Mouse (Mus musculus): ENCODE results near the gene Nelfb.
A peak's percentile ranks its signal among the peaks of the same experiment; 100 is the strongest.
"Not testable (repeated sequence)": the region's sequence is repeated elsewhere in the genome, so short reads cannot be mapped to it uniquely, and the experiment has no call there.

Gene Nelfb

DNA sequence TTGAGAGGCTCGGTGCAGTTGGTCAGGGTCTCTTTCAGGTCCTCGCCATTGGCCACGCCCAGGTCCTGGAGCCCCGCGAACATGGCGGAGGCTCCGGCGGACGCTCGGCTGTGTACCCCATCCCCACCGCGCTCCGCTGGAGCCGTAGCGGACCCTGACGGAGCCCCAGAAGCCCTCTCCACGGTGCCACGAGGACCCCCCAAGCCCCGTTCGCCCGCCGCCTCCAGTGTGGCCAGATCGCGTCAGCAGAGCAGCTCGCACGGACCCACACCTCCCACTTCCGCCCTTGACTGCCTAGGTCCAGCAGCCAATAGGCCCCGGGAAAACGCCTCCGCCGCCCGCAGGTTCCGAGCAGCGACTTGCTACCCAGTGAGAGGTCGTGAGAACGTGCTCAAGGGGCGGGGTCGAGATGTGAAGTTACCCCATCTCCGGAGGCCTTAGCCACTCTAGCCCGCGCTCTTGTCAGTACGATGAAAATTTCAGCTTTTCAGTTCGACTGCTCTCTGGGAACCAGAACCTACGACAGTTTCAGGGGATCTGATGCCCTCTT lies at the start of gene Nelfb:
Gene Nelfb, minus strand, starts transcription at position 369 of the 550 bp plus-strand sequence.
- DNase-seq: peak; percentile 90

DNA sequence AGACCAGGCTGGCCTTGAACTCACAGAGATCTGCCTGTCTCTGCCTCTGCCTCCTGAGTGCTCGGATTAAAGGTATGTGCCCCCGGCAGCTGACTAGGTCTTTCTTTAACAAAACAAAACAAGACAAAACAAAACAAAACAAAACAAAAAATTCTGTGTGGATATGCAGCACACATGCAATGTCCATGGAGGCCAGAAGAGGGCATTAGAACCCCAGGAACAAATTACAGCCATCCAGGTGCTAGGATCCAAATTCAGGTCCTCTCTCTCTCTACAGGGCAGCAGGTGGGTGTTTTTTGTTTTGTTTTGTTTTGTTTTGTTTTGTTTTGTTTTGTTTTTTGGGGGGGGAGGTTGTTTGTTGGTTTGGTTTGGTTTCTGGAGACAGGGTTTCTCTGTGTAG lies 47.6 kb upstream of the Nelfb start:
- peak; percentile 25 for DNase-seq

DNA sequence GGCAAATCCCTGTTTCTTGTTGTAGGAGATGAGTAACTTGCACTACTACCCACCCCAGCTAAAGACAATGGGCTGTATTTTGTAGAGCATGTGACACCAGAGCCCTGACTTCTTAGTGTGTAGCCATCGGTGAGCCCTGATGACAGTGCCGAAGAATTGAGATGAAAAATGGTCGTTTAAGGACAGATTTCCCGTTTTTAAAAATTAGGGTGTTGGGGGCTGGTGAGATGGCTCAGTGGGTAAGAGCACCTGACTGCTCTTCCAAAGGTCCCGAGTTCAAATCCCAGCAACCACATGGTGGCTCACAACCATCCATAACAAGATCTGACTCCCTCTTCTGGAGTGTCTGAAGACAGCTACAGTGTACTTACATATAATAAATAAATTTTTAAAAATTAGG lies 46.0 kb upstream of the Nelfb start:
- not testable (repeated sequence) for DNase-seq

DNA sequence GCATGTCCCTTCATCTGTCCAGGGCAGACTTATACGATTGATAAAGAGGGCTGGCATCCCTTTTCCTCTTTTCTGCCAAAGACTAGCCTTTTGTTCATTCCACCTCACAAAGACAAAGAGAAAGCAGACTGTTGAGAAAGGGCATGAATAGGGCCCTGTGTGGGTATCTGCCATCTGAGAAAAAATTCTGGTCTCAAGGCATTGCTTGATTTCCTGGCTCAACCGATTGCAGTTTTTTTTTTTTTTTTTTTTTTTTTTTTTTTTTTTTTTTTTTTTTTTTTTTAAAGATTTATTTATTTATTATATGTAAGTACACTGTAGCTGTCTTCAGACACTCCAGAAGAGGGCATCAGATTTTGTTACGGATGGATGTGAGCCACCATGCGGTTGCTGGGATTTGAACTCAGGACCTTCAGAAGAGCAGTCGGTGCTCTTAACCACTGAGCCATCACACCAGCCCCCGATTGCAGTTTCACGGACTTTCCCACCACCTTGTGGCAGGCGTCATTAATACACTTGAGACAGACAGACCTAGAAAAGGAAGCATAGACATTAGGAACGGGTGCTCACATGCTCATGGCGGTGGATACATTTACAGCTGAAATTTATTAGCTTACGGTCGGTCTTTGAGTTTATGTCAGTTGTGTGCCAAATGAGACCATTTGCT lies 45.3 kb upstream of the Nelfb start:
- peak; percentile 73 for DNase-seq

DNA sequence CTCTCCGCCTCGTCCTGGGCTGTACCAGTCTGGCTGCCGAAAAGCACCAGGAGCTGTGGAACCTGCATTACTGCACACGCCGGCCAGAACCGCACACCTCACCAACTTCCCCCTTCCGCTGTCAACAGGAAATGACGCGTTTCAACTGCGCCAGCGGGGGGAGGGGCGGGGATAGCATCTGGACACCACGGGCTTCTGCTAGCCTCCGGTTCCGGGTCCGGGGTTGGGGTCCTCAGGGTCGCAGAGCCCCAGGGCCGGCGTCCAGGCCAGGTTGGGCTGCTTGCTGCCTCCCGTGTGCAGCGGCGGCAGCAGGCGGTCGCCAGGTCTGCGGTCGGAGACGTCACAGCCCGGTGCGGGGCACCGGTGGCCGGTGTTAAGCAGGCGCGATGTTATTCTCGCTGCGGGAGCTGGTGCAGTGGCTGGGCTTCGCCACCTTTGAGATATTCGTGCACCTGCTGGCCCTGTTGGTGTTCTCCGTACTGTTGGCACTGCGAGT lies 44.0 kb upstream of the Nelfb start, which contains the start of gene Tmem203:
Gene Tmem203, plus strand, starts transcription at position 156 of the 496 bp plus-strand sequence.
- peak; percentile 87 for DNase-seq

DNA sequence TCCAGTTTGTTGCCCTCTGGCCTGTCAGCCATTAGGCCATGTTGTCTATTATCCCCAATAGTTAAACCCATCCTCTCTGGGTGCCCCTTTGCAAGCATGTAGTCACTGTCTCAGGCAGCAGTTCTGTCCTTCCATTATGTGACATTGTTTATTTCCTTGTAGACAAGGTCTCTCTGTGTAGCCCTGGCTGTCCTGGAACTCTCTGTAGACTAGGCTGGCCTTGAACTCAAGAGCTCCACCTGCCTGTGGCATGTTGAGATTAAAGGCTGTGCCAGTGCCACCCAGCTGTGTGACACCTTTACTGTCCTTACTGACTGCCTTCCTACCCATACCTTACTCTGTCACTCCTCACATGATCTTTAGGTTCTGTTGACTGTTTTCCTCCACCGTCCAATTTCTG lies 41.0 kb upstream of the Nelfb start:
- peak; percentile 45 for DNase-seq

DNA sequence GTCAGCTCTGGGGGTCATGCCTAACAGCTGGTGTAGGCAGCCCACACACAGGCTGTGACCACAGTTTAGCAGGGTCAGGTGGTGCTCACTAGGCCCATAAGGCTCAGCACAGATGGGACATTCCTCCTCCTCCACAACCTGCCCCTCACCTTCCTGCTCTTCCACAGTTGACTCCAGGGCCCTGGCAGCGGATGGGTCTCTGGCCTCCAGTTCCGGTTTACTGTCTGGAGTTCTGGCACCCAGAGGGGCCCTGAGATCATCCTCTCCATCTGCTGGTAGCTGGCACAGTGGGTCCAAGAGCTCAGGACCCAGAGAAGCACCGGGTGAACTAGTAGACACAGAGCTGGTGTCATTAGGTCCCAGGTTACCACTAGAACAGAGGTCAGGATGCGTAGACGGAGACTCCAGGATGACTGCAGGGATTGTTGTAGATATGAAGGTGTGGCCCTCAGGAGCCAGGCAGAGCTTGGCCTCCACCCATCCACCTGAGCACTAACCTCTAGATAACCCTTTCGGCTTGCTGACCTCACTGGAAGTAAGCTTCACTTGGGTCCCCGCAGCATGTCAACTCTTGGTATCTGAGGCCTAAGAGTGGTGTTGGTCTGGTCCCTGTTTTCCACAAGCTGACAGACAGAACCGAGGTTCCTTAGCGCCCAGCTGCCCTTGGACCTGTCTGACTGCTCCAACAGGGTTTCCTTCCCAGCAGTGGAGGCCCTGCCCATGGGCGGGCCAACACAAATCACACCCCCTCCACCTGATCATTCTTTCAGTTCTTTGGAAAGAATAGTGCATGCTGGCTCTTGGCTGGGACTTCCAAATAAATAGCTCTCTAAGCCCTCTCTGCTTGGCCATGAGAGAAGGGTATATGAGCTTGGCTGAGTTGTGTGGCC lies 35.1 kb upstream of the Nelfb start, which contains the start of gene AL732309.1:
Gene AL732309.1, minus strand, starts transcription at position 681 of the 890 bp plus-strand sequence.
- DNase-seq: no peak

DNA sequence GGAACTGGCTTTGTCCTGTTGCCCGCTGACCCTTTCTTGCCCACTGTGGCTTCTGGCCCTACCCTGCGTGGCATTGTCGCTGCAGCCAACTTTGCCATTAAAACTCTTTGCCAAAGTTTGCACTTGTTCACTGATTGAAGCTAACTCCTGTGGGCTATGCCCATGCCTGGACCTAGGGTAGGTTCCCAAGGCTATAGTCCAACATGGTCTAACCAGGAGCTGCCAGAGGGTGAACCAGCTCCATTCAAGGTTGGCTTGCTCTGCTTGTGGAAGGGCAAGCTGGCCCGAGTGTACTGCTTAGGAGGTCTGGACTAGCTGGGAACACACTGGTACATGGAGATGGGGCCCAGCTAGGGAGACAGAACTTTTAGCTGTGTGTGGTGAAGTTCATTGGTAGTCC lies 32.9 kb upstream of the Nelfb start:
- no peak for DNase-seq

DNA sequence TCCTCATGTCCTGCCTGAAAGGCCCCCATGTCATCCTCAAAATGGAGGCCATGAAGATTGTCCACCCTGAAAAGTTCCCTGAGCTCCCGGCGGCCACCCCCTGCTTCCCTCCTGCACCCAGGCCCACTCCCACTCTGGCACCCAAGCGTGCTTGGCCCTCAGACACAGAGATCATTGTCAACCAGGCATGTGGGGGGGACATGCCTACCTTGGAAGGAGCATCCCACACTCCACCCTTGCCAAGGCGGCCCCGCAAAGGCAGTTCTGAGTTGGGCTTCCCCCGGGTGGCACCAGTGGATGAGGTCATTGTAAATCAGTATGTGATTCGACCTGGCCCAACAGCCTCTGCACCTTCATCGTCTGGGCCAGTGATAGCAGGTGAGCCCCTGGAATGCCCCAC lies 32.1 kb upstream of the Nelfb start:
- no peak for DNase-seq

DNA sequence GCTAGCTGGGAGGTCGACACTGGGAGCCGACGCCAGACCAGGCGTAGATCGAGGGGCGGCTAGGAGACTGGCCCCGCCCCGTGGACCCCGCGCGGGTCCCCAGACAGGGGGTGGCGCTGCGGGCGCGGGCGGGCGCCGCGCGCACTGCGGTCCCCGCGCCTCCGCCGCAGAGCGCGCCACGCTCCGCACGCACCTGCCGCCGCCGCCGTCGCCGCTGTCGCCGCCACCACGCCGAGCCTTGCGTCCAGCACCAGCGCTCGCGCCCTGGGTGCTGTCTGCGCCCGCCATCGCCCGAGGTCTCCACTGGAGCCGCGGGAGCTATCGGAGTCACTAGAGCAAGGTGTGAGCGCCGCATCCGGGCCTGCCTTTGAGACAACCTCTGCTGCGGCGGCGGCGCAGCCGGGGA lies 30.8 kb upstream of the Nelfb start, which contains the start of the genes Rnf208 and Cysrt1:
Gene Rnf208, plus strand, starts transcription at position 155 of the 406 bp plus-strand sequence.
Gene Cysrt1, minus strand, starts transcription at position 352 of the 406 bp plus-strand sequence.
- peak; percentile 33 for DNase-seq

DNA sequence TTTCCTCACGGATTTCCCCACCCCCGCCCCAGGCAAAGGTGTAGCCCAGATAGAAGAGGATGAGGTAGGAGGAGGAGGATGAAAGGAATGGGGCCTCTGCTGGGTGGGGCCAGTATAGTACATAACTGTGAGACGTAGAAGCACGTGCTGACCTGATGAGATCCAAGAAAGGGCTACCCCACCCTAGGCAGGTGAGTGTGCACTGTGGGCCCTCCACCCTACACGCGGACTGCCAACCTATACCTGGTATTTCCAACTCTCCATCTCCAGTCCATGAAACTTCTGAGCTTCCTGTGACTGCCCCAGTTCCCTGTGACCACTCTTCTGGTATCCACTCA lies 30.1 kb upstream of the Nelfb start:
- DNase-seq: no peak

DNA sequence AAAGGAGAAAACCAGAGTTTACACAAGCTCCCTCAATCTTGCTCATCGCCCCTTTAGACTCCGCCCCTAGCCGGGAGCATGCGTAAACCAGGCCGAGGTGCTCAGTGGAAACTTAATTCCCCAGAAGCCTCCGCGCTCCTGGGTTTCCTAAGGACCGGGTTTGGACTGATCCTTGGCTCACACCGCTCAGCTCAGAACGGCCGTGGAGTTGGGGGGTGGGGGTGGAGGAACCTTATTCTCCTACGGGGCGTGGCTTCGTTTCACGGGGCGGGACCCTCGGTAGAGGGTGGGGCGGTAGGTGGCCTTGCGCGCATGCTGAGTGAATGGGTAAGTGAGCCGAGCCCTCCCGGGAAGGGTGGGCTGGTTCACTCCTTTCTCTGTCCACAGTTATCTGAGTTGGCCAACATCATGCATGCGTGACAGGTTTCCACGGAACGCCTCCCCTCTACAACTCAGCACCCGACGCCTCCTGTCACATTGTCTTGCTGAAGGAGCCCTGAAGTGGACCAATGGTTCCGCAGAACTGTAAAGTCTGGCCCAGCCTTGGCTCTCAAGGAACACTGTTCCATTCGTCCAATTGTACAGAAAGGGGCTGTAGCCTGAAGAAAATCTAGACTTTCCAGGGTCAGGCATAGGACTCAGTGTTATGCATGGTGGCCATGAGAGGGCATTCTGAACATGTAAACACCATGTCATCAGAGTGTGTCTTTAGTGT lies 29.6 kb upstream of the Nelfb start:
- DNase-seq: peak; percentile 43

DNA sequence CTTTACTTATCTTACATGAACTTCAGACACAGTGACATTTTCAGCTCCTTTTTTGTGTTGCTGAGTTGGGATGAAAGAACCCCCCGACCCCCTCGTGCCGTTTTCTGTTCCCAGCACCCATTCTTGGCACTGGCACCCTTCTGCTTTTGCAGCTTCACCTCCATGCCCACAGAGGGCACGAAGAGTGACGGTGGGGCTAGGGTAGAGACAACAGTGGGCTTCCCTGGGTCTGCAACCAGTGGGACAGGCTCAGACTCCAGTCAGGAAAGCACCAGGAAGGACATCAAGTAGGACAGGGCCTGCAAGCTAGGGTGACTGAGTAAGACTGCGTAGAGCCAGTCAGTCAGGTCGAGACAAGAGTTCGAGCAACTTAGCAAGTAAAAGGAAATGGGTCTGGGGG lies 29.0 kb upstream of the Nelfb start:
- DNase-seq: no peak

DNA sequence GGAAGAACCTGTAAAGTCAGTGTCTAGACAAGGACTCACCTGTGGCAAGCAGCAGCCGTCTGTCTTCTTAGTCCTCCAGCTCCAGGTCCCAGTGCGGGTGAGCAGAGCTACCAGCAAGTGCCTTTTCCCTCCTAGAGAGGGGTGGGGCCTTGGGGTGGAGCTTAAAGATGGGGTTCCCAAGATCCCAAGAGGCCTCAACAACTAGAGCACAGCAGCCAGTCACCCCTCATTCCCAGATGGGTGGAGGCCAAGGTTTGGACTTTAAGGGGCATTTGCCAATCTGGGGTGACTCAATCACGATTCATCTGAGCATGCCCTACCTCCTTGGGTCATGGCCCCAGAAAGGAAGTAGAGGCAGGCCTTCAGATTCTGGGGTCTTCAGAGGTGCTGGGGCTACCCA lies 28.5 kb upstream of the Nelfb start:
- no peak for DNase-seq

DNA sequence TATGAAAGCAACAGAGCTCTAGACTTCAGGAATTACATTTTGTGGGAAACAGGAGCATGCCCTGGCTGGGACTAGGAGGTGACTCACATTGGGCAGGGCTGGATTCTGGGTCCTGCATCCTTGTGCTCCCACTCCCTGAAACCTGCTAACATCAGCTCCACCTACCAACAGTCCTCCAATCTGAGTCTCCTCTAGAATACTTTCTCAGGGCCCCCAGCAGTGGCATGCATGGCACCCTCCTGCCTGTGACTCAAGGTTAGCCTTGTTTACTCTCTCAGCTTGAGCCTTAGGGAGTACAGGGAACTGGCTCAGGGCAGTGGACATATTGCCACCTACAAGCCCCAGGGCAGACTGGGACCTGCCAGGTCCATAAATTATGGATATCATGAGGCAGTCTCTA lies 26.8 kb upstream of the Nelfb start:
- DNase-seq: no peak

DNA sequence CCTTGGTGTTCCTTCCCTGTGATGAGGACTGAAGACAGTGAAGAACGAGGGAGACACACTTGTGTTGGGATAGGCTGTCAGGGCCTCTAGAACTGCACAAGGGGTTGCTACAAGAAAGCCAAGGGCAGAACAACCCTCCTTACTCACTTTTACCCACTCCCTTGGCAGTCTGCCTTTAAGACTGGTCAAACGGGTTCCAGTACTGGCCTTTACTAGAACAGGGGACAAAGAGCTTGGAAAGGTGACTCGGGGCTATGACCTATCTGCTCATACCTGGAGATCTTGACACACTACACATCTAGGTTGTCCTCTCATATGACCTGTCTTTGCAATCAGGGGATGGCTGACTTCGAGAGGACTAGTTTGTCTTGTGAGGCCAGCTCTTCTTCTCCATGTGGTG lies 26.2 kb upstream of the Nelfb start:
- DNase-seq: no peak

DNA sequence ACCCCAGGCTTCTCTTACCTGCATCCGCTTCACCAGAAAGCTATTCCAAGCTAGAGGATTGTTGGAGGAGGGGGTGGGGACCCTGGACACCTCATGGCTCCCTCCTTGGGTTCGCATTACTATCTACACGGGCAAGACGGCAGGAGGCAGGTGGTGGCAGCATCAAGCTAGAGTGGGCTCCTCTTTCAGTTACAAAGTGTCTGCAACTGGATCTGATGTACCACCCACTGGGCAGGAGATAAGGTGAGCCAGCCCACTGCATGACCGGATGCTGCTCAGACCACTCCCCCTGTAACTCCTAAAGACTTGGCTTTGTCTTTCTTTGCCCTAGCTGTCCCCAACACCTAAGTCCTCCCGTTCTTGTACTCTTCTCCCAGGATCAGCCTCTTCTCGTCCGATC lies 25.3 kb upstream of the Nelfb start, which contains the start of gene Rnf224:
Gene Rnf224, minus strand, starts transcription at position 174 of the 400 bp plus-strand sequence.
- no peak for DNase-seq

DNA sequence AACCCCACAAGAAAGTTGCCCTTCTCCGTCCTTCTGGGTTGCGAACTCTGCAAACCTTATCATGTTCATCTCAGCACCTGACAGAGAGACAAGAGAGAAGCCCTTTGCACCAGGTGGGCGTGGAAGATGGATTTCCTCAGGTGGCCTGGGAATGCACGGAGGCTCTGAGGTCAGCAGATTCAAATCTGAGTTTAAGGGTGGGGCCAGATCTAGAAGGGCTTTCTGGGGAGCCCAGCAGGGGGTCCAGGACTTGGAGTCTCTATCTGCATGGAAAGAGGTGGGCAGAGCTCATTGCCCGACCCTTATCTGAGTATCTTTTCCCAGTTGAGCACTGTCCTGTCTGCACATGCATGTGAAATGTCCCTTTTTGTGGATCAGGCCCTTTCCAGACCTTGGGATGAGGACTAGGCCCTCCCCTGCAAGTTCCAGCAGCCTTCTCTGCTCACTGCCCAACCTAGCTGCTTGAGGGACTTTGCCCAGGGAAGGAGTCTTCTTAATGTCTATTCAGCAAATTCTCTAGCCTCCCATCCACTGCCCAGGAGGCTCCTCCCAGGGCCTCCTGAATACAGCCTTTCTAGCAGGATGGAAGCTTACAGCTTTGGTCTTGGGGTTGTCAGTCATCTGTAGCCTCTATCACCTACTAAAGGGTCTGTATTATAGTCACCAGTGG lies 23.4 kb upstream of the Nelfb start:
- no peak for DNase-seq

DNA sequence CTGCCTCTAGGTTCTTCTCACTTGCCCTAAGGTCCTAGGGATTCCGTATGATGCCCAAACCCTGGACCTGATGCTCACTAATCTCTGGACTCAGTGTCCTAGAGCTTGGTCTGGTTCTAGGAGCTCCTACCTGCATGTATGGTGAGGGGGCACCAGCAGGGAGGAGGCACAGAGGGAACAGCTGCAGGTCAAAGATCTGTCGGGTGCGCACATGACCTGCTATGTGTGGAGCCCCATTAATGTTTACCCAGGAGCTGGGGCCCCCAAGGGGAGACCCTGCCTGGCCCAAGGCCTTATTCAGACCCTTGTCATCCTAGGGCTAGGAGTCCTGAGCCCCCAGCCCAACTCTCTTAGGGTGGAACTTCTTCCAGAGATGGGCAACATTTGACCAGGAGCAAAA lies 22.8 kb upstream of the Nelfb start, which contains the start of gene Slc34a3:
Gene Slc34a3, minus strand, starts transcription at position 315 of the 400 bp plus-strand sequence.
- DNase-seq: no peak

DNA sequence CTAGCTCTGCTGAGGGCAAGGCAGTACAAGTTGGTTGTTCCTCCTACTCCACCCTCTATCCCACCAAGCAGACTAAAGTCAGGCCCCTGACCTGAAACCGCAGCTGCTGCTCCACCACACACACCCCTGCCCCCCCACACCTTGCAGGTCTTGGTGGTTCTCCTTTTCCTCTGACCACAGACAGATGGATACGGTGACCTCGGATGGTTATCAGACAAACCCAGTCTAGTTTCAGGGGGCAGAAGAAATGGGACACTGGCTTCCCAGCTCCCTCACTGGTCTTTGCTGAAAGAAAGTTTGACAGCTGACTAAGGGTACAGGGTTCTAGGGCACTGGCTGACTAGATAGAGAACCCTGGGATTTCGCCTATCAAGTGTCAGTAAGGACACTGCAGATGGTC lies 22.1 kb upstream of the Nelfb start:
- DNase-seq: no peak

DNA sequence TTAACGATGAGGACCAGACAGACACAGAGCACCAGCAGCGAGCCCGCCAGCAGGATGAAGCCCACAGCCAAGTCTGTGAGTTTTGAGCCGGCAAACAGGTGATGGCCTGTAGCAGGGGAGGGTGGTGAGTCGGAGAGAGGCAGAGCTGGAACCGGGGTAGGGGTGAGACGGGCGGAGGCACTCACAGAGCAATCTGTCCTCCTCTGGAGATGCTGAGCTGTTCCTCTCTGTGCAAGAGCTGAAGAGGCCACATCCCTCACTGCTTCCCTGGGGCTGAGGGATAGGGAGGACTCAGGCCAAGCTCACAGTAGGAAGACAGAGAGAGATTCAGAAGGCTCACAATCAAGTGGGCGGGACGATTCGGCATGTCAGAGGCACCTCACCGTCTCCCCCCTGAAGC lies 19.7 kb upstream of the Nelfb start:
- DNase-seq: no peak

DNA sequence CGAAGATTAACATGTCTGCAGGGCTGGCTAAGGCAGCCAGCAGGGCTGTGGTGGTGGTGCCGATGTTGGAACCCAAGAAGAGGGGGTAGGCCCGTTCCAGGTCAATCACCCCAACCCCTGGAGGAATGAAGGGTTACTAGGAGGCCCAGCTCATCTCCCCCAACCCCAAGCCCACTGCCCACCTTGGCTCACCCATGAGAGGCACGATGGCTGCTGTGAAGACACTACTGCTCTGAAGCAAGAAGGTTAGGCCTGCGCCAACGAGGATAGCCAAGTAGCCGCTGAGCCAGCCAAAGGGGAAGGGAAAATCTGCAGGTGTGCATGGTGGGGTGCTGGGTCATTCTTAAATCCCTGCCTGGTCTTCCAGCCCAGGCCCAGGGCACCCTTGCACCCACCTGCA lies 19.3 kb upstream of the Nelfb start:
- DNase-seq: no peak

All from thymus, postnatal 25 days (tissue).